Mouse (Mus musculus): Measurements from ENCODE around the gene Tns1.
"Not testable (repeated sequence)": the region's sequence is repeated elsewhere in the genome, so short reads cannot be mapped to it uniquely, and the experiment has no call there.

The Tns1 gene

DNA sequence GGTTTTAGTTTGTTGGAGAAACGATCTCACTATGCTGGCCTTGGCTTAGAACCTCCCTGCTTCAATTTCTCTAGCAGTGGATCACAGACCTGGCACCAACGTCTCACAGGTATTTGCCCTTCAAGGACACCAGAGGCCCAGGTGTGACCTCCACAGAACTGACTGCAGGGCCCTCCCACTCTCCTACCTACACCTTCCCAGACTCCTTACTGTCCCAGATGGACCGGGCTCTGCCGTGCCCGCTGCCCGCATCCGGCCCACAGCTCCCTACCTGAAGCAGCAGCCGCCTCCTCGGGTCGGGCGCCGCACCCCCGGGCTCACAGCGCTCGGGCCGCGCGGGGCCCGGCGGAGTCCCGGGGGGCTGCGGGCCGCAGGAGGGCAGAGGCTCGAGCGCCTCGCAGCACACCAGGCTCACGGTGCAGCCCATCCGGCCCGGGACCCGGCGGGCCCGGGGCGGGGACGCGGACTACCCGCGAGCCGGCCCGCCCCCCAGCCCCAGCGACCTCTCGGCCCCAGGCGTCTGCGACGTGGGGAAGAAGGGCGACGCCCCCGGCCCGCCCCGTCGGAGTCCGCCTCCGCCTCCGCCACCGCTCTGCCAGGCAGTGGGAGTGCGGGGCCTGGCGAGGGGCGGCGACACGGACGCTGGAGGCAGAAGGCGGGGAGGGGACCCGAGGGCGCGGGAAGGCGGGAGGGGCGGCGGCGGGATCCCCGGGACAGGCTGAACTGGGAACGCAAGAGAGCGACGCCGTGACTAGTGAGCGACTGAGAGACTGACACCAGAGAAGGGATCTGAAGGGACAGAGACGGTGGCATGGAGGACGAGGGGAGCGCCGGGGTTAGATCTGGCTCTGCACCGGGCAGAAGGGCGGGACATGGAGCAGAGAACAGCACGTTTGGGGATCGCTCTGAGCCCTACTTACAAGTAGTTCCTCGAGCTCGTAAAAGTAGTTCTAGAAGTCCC lies at the start of gene Tns1:
Gene Tns1, minus strand, starts transcription at position 429 of the 961 bp plus-strand sequence.
- peak; percentile 64 for DNase-seq (ENCODE audit: low spot score)

DNA sequence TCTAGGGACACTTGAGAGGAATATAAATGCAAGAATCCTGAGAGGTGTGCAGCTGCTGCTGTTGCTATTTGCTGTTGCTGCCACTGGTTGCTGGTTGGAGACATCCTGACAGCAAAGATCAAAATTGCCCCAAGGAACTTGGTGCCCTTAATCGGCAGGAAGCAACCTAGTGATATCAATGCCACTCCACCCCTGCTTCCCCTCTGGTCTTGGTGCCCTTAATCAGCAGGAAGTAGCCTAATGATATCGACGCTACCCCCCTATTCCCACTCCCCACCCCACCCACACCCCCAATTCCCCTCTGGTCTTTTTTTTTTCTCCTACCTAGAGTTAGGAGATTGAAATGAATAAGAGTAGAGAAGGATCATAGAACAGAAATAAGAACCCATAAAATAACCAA lies 48.5 kb upstream of the Tns1 start:
- DNase-seq (ENCODE audit: low spot score), result no peak

GRCm38 (mm10) chr1:74169721-74170120 lies 45.5 kb upstream of the Tns1 start:
- no peak for DNase-seq (ENCODE audit: low spot score)

- no peak for DNase-seq (ENCODE audit: low spot score)
Observed at GRCm38 (mm10) chr1:74167136-74167535, 42.9 kb upstream of the Tns1 start.

GRCm38 (mm10) chr1:74160036-74160435 lies 35.8 kb upstream of the Tns1 start:
- no peak for DNase-seq (ENCODE audit: low spot score)

DNA sequence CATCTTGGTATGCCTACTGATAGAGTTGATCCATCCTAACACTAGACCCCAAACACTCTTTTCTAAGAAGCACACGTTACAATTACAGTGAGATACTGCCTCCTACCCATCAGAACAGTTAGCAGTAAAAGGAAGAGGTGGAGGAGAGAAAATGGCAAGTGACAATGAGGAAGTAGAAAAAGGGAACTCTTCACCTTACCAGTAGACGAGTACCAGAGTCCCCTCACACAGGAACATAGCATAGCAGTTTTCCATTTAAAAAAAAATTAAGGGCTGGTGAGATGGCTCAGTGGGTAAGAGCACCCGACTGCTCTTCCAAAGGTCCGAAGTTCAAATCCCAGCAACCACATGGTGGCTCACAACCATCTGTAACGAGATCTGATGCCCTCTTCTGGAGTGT lies 35.4 kb upstream of the Tns1 start:
- not testable (repeated sequence) for DNase-seq (ENCODE audit: low spot score)

GRCm38 (mm10) chr1:74156381-74156910 lies 32.2 kb upstream of the Tns1 start:
- peak; percentile 7 for DNase-seq (ENCODE audit: low spot score)

DNA sequence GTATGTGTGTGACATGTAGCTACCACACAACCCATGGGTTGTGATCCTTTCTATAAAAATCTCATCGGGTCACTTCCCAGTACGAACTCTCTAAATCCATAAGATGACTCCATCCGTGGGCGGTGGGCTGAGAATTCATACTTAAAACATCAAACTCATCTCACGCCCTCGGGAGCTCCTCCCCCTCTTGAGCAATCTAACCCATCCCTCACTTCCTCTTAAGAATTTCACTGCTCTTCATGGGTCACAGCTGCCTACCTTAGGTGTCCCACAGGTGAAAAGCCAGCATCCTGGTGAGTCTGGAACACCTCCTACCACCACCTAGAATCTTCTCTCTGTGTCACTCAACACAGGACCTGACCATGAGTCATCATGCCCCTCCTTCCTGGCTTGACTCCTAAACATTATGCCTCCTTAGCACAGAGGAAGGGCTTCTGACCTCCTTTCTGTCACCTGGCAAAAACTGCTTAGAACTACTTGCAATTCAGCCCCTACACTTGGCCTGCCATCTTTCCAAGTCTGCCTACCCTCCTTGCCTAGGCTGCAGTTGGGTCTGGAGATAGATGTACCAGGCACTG lies 31.3 kb upstream of the Tns1 start:
- no peak for DNase-seq (ENCODE audit: low spot score)

- DNase-seq (ENCODE audit: low spot score), result no peak
Observed at GRCm38 (mm10) chr1:74153461-74154184, 29.4 kb upstream of the Tns1 start, which contains the start of gene Cxcr2. Cxcr2 (plus strand) TSS chr1:74153989.

- DNase-seq (ENCODE audit: low spot score), result no peak
Observed at GRCm38 (mm10) chr1:74151091-74151490, 26.8 kb upstream of the Tns1 start.

GRCm38 (mm10) chr1:74150101-74150500 lies 25.9 kb upstream of the Tns1 start:
- no peak for DNase-seq (ENCODE audit: low spot score)

- DNase-seq (ENCODE audit: low spot score), result no peak
Observed at GRCm38 (mm10) chr1:74149106-74149885, 25.0 kb upstream of the Tns1 start.

DNA sequence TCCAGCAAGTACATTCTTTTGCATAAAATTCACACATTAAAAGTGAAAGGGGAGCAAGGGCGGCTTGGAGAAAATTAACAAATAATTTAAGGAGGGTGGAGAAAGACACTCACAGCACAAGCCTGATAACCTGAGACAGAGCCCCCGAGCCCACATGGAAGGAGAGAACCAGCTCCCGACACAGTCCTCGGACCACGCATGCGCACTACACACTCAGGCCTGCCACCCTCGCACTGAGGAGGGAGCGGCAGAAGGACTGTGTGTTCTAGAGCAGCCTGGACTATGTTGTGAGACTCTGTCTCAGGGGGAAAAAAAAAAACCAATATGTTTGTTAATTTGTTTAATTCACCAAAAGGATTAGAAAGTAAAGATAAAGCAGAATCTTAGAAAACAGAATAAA lies 17.5 kb upstream of the Tns1 start:
- DNase-seq (ENCODE audit: low spot score), result peak; percentile 14

- DNase-seq (ENCODE audit: low spot score), result no peak
Observed at GRCm38 (mm10) chr1:74139415-74139814, 15.2 kb upstream of the Tns1 start.

GRCm38 (mm10) chr1:74135326-74135950 lies 11.2 kb upstream of the Tns1 start:
- no peak for DNase-seq (ENCODE audit: low spot score)

DNA sequence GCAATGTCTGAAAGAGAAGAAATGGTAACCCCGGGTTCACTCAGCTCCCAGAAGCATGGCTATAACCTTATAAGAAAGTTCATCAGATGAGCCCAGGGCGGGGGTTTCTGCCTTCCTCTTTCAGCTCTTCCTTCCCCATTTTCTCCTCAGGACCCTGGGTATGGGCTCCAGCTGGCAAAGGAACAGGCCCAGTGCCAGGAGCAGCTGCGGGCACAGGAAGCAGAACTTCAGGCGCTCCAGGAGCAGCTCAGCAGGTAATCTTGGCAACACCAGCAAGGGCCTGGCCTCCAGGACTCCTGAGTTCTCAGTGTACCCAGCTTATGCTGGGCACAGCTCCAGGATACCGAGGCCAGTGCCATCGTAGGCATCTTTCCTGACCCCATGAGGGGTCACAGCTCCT lies 9.7 kb upstream of the Tns1 start:
- no peak for DNase-seq (ENCODE audit: low spot score)

DNA sequence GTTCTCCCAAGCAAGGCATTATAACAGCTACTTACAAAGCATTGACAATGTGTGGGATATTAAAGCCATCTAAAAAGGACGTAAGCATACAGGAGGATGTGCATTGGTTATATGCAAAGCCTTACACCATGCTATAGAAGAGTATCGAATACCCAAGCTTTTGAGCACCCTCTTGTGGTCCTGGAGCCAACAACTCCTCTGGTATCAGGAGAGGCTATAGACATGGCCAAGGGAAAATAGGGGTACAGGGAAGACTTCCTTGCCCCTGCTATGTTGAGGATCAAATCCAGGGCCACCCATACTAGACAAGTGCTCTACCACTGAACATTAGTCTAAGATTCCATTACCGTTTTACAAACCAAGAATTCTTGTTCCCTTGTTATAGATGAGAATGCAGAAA lies 7.8 kb upstream of the Tns1 start:
- no peak for DNase-seq (ENCODE audit: low spot score)

DNA sequence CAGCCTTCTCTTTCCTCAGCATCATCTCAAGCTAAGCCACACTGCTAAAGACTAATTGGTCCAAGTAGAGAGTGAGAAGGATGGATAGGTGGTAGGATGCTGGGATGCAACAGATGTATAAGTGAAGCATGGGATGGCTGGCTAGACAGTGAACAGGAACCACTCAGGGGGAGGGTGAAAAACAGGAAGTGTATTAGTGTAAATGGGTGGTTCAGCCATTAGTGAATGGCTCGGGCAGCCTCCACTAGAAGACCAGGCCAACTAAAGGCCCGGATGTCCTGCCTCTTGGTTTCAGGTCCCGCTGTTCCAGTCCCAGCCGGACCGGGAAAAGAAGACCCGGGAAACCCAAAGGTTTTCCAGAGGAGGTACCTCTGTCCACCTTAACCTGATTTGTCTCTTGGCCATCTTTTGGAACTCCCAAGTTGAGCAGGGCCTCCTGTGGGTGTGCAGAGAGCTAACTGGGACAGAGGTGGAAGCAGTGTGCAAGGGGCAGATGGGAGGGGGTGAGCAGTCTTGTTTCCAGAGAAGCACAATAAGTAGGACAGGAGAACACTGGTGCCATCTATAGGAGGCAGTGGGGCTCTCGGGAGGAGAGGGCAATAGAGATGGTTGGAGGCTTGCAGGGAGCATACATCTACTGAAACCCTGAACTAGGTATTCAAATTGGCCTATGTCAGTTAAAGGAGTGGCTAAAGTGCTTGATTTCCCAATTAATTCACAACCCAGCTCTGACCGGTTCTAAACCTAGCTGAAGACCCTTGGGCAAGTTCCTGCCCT lies 6.8 kb upstream of the Tns1 start:
- DNase-seq (ENCODE audit: low spot score), result no peak

GRCm38 (mm10) chr1:74124991-74125552 lies 823 bp upstream of the Tns1 start, which contains the start of gene Rufy4:
Rufy4 (plus strand) TSS chr1:74125541.
- DNase-seq (ENCODE audit: low spot score), result peak; percentile 83

DNA sequence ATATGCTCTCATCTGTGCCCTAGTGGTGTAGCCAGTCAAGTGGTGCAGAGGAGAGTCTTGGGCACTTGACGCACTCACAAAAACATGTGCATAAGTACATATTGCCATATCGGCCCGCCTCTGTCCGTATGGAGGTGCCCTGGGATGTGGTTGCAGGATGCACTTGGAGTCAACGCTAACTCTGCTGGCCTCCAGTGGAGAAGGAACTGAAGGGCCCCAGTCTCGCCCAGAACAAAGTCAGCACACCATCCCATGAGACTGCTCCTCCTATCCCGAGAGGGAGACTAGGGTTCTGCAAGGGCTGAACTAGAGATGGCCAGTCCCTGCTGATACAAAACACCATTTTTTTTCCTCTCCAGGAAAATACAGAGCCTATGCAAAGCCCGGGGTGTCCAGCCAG lies 1.0 kb downstream of the Tns1 start:
- DNase-seq (ENCODE audit: low spot score), result no peak

All from embryo, embryonic 10 days (tissue).